Mouse (Mus musculus) adrenal gland, postnatal 25 days (tissue): Measurements from ENCODE around the gene Olfr839-ps1. TPM values are rescaled to one million over a fixed set of nuclear protein-coding genes. Genes with fewer than 3 reads are reported as not detected.

Experiments used
- DNase-seq: peaks from one replicate; pipeline ENCODE4 v3.0.0; 2021; ENCODE audit warnings: mixed read lengths
- long read RNA-seq: library from polyadenylated mRNA; stranded (forward); transcript quantifications from one replicate; pipeline ENCODE4 v2.0.0, GENCODE M21; 2021
- total RNA-seq: library from RNA; stranded (reverse); gene quantifications from 2 replicates; pipeline ENCODE4 v1.2.3, GENCODE M21; 2021

The Olfr839-ps1 gene
- total RNA-seq = 0.03 TPM in 1 of 2 replicates, not detected in the other
- long read RNA-seq = 0 reads

GRCm38 (mm10) chr9:19177212-19177611 is at the start of gene Olfr839-ps1:
TSS of gene Olfr839-ps1 (minus strand) at chr9:19177312.
- no peak for DNase-seq

GRCm38 (mm10) chr9:19136017-19136416 is 41.1 kb downstream of the Olfr839-ps1 start, which contains the start of gene Olfr837:
TSS of gene Olfr837 (plus strand) at chr9:19136317.
- no peak for DNase-seq

- DNase-seq = no peak
Observed at GRCm38 (mm10) chr9:19120082-19120481, 57.0 kb downstream of the Olfr839-ps1 start, which contains the start of gene Olfr836. TSS of gene Olfr836 (plus strand) at chr9:19120382.

Other genes with a start within 250 kb of the Olfr839-ps1 start
- not detected in 2 replicates for gene Olfr832, start 240.2 kb downstream of the Olfr839-ps1 start, total RNA-seq
- gene Olfr834, start 189.3 kb downstream of the Olfr839-ps1 start, total RNA-seq = not detected in 2 replicates
- not detected in 2 replicates for gene Olfr835, start 144.6 kb downstream of the Olfr839-ps1 start, total RNA-seq
- not detected in 2 replicates for gene Olfr836, start 56.9 kb downstream of the Olfr839-ps1 start, total RNA-seq
- not detected in 2 replicates for gene Olfr837, start 41.0 kb downstream of the Olfr839-ps1 start, total RNA-seq
- not detected in 2 replicates for gene Olfr843, start 74.7 kb upstream of the Olfr839-ps1 start, total RNA-seq
- gene Olfr844, start 139.0 kb upstream of the Olfr839-ps1 start, total RNA-seq = not detected in 2 replicates
- not detected in 2 replicates for gene Olfr845, start 159.1 kb upstream of the Olfr839-ps1 start, total RNA-seq
- not detected in 2 replicates for gene Olfr846, start 186.7 kb upstream of the Olfr839-ps1 start, total RNA-seq
- not detected in 2 replicates for gene Olfr847, start 201.4 kb upstream of the Olfr839-ps1 start, total RNA-seq